Mouse (Mus musculus): Measurements from ENCODE around the gene Serpinb3a. TPM values are rescaled to one million over a fixed set of nuclear protein-coding genes. Genes with fewer than 3 reads are reported as not detected.

The Serpinb3a gene
- polyA plus RNA-seq (2017; shearing (Covaris generic)) = not detected

DNA sequence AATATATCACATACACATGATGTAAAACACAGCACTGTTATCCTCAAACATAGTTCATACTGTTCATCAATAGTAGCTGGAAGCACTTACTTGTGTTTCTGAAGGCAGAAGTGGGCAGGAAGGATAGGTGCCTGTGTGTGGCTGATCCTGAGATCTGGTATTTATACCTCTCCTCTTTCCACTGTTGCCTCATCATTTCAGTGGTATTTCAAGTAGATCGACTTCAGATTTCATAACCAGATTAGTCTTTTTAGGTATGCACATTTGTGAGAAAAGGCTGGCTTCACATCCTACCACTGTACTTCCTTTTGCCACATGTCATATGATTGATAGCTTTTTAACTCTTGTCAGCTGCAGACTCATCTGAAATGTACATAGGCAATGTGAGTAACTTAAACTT is at the start of gene Serpinb3a:
TSS of gene Serpinb3a (minus strand) at position 101 of the 400 bp plus-strand sequence.

GRCm38 (mm10) chr1:107083406-107083805 is 31.3 kb upstream of the Serpinb3a start, which contains the start of gene Serpinb3d:
Serpinb3d (minus strand) TSS chr1:107083506.

Other genes with a start within 250 kb of the Serpinb3a start
- gene Serpinb5, start 191.1 kb downstream of the Serpinb3a start, polyA plus RNA-seq (2017; shearing (Covaris generic)) = not detected
- not detected for gene Serpinb12, start 117.9 kb downstream of the Serpinb3a start, polyA plus RNA-seq (2017; shearing (Covaris generic))
- gene Serpinb13, start 71.3 kb downstream of the Serpinb3a start, polyA plus RNA-seq (2017; shearing (Covaris generic)) = not detected
- gene Serpinb3d, start 31.2 kb upstream of the Serpinb3a start, polyA plus RNA-seq (2017; shearing (Covaris generic)) = not detected
- gene Serpinb3b, start 226.1 kb upstream of the Serpinb3a start, polyA plus RNA-seq (2017; shearing (Covaris generic)) = not detected
- not detected for gene Serpinb3c, start 226.1 kb upstream of the Serpinb3a start, polyA plus RNA-seq (2017; shearing (Covaris generic))